Mouse (Mus musculus) ovary, postnatal 36 days (tissue): Measurements from ENCODE around the gene Vgll4.

ENCODE experiments used
- DNase-seq: peaks from one replicate; pipeline ENCODE4 v3.0.0; 2022; ENCODE audit warnings: low spot score, mixed read lengths

Gene Vgll4

GRCm38 (mm10) chr6:114871010-114871660, 98.7 kb downstream of the Vgll4 start:
- no peak for DNase-seq

- no peak for DNase-seq
Observed at GRCm38 (mm10) chr6:114869501-114870076, 100.2 kb downstream of the Vgll4 start.

- no peak for DNase-seq
Observed at GRCm38 (mm10) chr6:114868656-114869055, 101.1 kb downstream of the Vgll4 start.

- DNase-seq: no peak
Observed at GRCm38 (mm10) chr6:114866619-114867018, 103.2 kb downstream of the Vgll4 start.

DNA sequence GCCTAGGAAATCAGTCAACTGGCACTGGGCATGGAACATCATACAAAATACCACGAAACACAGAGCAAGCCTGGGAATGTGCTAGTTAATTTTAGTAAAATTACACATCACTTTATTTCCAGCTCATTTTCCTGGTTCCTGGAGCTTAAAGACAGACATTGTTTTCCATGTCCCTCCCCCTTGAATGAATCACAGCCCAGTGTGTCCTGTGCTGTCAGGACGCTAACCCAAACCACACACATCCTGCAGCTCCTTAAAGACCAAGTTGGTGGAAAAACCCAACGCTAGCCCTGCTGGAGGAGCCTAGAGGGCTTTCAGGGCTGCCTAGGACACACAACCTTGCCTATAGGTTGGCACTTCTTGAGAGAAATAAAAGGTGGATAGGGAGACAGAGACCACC, 103.7 kb downstream of the Vgll4 start:
- DNase-seq: no peak

DNA sequence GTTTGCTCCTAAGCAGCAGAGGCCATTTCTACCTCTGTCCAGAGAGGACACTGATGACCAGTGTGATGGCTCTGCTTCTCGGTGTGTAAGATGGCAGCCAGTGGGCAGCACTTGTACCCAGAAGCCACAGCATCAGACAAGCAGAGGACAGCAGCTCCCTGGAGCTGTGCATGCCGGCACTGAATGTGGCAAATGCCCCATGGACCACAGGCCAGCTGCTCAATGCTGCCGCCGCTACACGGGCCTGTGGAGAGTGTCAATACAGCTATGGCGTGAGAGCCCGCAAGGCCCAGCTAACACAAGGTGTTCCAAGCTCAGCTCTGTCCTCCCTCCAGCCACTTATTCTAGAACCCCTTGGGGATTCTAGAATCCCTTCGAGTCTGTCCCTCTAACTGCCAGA, 105.4 kb downstream of the Vgll4 start:
- DNase-seq: no peak

- peak; percentile 29 for DNase-seq
Observed at GRCm38 (mm10) chr6:114863501-114863900, 106.3 kb downstream of the Vgll4 start.

GRCm38 (mm10) chr6:114862046-114862445, 107.7 kb downstream of the Vgll4 start:
- DNase-seq: no peak

DNA sequence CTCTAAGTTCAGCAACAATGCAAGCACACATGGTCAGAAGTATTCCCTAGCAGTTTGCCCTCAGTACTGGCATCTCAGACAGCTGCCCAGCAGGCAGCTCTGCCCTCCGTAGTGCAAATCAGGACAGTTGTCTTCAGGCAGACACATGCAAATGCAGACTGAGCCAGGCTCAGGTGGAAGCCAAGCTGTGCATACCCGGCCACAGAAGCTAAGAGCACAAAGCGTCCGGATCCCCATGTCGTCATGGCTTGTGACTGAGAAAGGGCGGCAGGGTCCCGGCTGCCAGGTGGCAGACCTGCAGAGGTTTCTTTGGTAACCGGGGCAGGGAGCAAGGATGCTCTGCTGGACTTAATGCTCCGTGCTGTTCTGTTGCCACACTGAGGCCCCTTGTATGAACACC, 108.2 kb downstream of the Vgll4 start:
- no peak for DNase-seq

DNA sequence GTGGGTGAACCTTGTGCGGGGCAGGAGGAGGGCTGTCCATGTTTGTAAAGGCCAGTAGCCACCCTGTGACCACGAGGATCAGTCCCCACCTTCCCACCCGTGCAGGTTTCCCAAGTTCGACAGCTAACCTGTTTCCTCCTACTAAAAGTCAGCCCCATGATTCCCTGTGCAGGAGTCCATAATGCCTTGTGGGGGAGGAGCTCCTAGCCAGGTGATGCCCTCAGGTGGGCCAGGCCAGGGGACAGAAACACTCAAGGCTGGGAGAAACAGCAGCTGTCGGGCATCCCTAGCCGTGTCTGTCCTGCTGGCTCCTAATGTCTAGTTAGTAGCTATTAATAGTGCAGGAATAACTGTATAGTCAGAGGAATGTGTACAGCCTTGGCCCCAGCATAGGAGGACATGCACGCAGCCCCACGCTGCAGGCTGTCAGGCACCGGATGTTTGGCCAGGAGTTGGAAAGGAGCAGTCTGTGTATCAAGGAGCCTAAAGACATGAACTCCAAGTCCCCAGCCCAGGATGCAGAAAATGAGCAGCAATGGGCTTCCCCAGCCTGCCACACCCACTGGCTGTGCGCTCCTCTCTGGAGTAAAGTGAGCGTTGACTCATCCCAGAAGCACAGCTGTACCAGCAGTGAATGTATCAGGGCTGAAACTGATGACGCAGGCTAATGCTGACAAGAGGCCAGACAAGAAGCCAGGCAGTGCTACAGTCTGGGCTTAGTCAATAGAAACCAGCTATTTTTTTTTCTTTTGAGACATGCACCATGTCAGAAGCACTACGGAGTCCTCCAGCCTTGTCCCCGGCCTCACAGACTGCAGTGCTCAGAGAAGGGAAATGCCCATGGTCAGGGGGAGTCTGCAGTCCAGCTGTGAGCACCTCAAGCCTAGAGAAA, 108.9 kb downstream of the Vgll4 start:
- no peak for DNase-seq

- no peak for DNase-seq
Observed at GRCm38 (mm10) chr6:114858722-114859053, 111.1 kb downstream of the Vgll4 start.

- no peak for DNase-seq
Observed at GRCm38 (mm10) chr6:114857996-114858721, 111.6 kb downstream of the Vgll4 start.

DNA sequence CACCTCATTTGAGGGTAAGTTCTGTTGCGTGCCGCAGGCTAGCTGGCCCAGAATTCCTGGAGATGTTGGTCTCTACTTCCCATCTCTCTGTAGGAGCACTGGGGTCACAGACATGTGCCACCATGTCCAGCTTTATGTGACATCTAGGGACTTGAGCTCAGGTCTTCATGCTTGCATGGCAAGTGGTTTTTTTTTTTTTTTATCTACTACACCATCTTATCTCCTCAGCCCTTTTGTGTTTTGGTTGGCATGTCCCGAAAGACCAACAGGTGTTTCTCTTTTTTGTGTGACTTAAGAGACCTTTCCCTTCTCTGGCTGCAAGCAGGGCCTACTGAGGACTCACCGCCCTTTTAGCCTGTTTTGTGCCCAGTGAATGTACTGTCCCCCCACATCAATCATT, 113.3 kb downstream of the Vgll4 start:
- DNase-seq: no peak

DNA sequence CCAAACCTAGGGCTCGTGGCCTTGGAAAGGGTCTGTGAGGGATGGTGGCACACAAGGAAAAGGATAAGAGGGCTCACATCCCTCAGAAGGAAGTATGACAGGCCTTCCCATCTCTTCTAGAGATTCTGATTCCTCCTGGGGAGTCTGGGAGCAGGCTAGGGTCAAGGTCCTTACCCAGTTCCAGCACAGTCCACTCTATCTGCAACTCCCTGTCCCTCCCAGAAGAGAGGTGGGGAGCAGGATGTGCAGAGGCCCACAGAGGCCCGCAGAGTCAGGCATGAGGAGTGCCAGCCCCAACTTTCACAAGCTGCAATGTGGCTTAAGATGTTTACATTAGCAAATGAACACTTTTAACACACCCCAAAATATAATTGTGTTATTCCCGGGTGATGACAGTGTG, 114.2 kb downstream of the Vgll4 start:
- no peak for DNase-seq

DNA sequence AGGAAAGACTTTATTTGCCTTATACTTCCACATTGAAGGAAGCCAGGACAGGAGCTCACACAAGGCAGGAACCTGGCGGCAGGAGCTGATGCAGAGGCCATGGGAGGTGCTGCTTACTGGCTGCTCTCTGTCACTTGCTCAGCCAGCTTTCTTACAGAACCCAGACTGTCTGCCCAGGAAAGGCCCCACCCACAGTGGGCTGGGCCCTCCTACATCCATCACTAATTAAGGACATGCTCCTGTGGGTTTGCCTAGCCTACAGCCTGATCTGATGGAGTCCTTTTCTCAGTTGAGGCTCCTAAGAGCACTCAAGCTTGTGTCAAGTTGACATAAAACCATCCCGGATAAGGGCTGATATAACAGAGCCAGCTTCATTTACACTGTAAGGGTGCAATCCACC, 115.4 kb downstream of the Vgll4 start:
- no peak for DNase-seq

- no peak for DNase-seq
Observed at GRCm38 (mm10) chr6:114852739-114853138, 117.1 kb downstream of the Vgll4 start.

- DNase-seq: no peak
Observed at GRCm38 (mm10) chr6:114851688-114852087, 118.1 kb downstream of the Vgll4 start.

- DNase-seq: no peak
Observed at GRCm38 (mm10) chr6:114849787-114850186, 120.0 kb downstream of the Vgll4 start.

DNA sequence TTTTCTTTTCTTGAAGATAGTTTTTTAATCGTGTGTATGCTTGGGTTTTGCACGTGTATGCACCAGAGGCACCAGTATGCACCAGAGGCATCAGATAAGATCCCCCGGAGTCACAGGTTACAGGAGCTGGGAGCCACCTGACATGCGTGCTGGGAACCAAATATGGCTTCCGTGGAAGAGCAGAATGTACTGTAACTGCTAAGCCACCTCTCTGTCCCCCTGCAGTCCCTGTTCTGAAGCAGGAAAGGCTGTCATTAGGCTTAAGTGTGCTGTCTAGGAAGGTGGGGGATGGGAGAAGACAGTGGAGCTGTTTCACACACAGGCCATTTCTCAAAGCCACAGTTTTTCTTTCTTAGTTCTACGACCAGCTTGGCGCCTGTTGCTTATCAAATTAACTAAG, 121.0 kb downstream of the Vgll4 start:
- no peak for DNase-seq

GRCm38 (mm10) chr6:114847582-114848174, 122.1 kb downstream of the Vgll4 start:
- DNase-seq: no peak

DNA sequence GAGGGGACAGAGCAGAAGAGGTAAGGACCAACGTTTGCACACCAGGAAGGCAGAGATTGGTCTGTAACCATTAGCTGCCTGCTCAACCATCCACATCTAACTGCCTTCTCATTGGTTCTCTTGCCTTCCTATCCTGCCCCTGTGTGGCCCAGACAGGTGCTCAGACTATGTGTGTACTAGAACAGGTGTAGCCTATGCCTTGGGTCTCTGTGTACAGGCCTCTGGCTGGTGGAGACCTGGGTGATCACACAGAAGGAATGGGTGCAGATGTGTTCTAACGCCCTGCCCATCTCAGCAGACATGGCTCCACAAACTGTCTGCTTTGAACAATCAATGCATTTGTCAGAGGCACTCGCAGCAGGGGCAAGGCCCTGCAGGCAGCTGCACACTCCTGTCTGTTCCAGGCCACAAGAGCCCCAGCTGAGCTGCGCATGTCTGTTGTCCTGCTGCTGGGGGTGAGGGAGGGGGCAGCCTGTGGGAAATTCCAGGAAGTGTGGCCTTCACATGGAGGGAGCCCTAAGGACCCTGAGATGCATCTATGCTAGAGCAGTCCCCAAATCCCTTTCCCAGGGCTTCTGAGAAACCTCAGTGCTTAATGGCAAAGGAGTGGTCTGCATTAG, 123.5 kb downstream of the Vgll4 start:
- DNase-seq: no peak

- no peak for DNase-seq
Observed at GRCm38 (mm10) chr6:114842863-114843262, 126.9 kb downstream of the Vgll4 start.
